Mouse (Mus musculus) urinary bladder, adult 2 months (tissue): Measurements from ENCODE around the gene Gmppa. TPM values are rescaled to one million over a fixed set of nuclear protein-coding genes. Genes with fewer than 3 reads are reported as not detected.

Source experiments
- DNase-seq: peaks from one replicate; pipeline ENCODE4 v3.0.0; 2022; ENCODE audit warnings: low spot score
- polyA plus RNA-seq: library from polyadenylated mRNA; depleted of rRNA; stranded (reverse); fragments of >200 nt; gene quantifications from 2 replicates; pipeline ENCODE4 v1.2.3, GENCODE M21; 2012; rRNA removed

Gene Gmppa
- polyA plus RNA-seq, 1 experiment: 188 TPM

- DNase-seq: peak; percentile 56
Observed at GRCm38 (mm10) chr1:75487405-75488161, 51.9 kb downstream of the Gmppa start.

GRCm38 (mm10) chr1:75490785-75491551 lies 55.2 kb downstream of the Gmppa start:
- DNase-seq: no peak

- no peak for DNase-seq
Observed at GRCm38 (mm10) chr1:75492579-75493170, 56.9 kb downstream of the Gmppa start.

Other genes starting within 250 kb of the Gmppa start
- 33.5 and 39.1 TPM in 2 replicates for gene Ankzf1, start 243.8 kb upstream of the Gmppa start, polyA plus RNA-seq
- 30.4 and 36.3 TPM in 2 replicates for gene Atg9a, start 243.7 kb upstream of the Gmppa start, polyA plus RNA-seq
- gene Glb1l, start 225.1 kb upstream of the Gmppa start, polyA plus RNA-seq: 28.9 and 33.6 TPM in 2 replicates
- gene Stk16, start 225.1 kb upstream of the Gmppa start, polyA plus RNA-seq: 149 and 188 TPM in 2 replicates
- gene Tuba4a, start 216.1 kb upstream of the Gmppa start, polyA plus RNA-seq: 29.2 and 60.9 TPM in 2 replicates
- not detected in 2 replicates for gene A630095N17Rik, start 203.8 kb upstream of the Gmppa start, polyA plus RNA-seq
- gene Dnajb2, start 199.5 kb upstream of the Gmppa start, polyA plus RNA-seq: 34.6 and 37.8 TPM in 2 replicates
- 0.40 and 0.65 TPM in 2 replicates for gene Ptprn, start 171.4 kb upstream of the Gmppa start, polyA plus RNA-seq
- 0.31 and 0.52 TPM in 2 replicates for gene Resp18, start 157.5 kb upstream of the Gmppa start, polyA plus RNA-seq
- 106 and 124 TPM in 2 replicates for gene Dnpep, start 117.9 kb upstream of the Gmppa start, polyA plus RNA-seq
- gene Des, start 75.6 kb upstream of the Gmppa start, polyA plus RNA-seq: 1,825 and 2,682 TPM in 2 replicates
- gene Speg, start 60.6 kb upstream of the Gmppa start, polyA plus RNA-seq: 91.1 and 102 TPM in 2 replicates
- gene Asic4, start 14.5 kb downstream of the Gmppa start, polyA plus RNA-seq: 0.03 and 0.06 TPM in 2 replicates
- gene Chpf, start 43.4 kb downstream of the Gmppa start, polyA plus RNA-seq: 65.0 and 69.4 TPM in 2 replicates
- 1.1 and 1.6 TPM in 2 replicates for gene Tmem198, start 43.6 kb downstream of the Gmppa start, polyA plus RNA-seq
- 30.0 and 30.7 TPM in 2 replicates for gene Obsl1, start 70.5 kb downstream of the Gmppa start, polyA plus RNA-seq
- gene Inha, start 71.1 kb downstream of the Gmppa start, polyA plus RNA-seq: 19.6 and 23.9 TPM in 2 replicates
- gene Stk11ip, start 85.6 kb downstream of the Gmppa start, polyA plus RNA-seq: 19.0 and 19.7 TPM in 2 replicates
- gene Slc4a3, start 110.3 kb downstream of the Gmppa start, polyA plus RNA-seq: 31.5 and 33.4 TPM in 2 replicates